Mouse (Mus musculus) bone marrow macrophage, adult 2 months (primary cell): ENCODE data around the gene Gpx8.

Experiments
- CTCF ChIP-seq: IDR thresholded peaks from 2 replicates; pipeline ENCODE4 v1.5.1; 2012; ENCODE audit warnings: low read depth, mild to moderate bottlenecking, low read length, moderate library complexity
- POLR2A ChIP-seq: IDR thresholded peaks from 2 replicates; pipeline ENCODE4 v1.6.1; 2012; ENCODE audit warnings: mild to moderate bottlenecking, low read depth, low read length, borderline replicate concordance

DNA sequence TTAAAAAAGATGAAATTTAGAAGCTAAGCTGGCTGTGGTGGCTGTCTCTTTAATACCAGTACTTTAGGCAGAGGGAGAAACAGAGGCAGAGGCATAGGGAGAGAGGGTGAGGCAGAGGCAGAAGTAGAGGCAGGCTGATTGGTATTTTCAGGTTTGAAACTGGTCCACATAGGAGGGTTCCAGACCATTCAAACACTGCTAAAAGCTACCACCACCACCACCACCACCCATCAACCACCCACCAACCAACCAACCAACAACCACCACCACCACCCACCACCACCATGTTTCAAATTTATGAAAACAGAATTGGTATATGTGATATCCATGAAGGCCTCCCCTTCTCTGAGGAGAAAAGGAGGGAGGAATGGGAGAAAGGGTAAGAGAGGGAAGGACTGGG lies 13.4 kb downstream of the Gpx8 start:
- TF ChIP-seq CTCF: no peak
- no peak for TF ChIP-seq POLR2A
